Mouse (Mus musculus) lung, embryonic 14.5 days (tissue): ENCODE measurements around the gene Tnfsf18. TPM values are rescaled to one million over a fixed set of nuclear protein-coding genes. Genes with fewer than 3 reads are reported as not detected.
A peak's percentile ranks its signal among the peaks of the same experiment; 100 is the strongest.

Experiments used
- ATAC-seq: fragments of 200-750 bp; cut with Nextera tagmentation; 2 replicates; pipeline ENCODE4 v1.8.0; 2017; ENCODE audit warnings: mild to moderate bottlenecking, moderate TSS enrichment, moderate library complexity; ENCODE audit not compliant: insufficient read depth
- DNase-seq: peaks from one replicate; pipeline ENCODE4 v3.0.0-alpha.2; 2015
- H3K27ac ChIP-seq: fragments of 300-500 bp; sonication (generic); 2 replicates; pipeline ENCODE4 v1.5.1; 2014; ENCODE audit warnings: low read depth, mild to moderate bottlenecking, moderate library complexity
- H3K27me3 ChIP-seq: fragments of 300-500 bp; sonication (generic); 2 replicates; pipeline ENCODE4 v1.6.1; 2014; ENCODE audit warnings: low read length, control low read depth; ENCODE audit not compliant: insufficient read depth
- H3K36me3 ChIP-seq: fragments of 300-500 bp; sonication (generic); 2 replicates; pipeline ENCODE4 v1.6.1; 2014; ENCODE audit warnings: control low read depth; ENCODE audit not compliant: insufficient read depth
- H3K4me1 ChIP-seq: fragments of 300-500 bp; sonication (generic); 2 replicates; pipeline ENCODE4 v1.6.1; 2014; ENCODE audit warnings: antibody characterized with exemption, control low read depth; ENCODE audit not compliant: insufficient read depth
- H3K4me2 ChIP-seq: fragments of 300-500 bp; sonication (generic); 2 replicates; pipeline ENCODE4 v1.6.1; 2014; ENCODE audit warnings: mild to moderate bottlenecking
- H3K4me3 ChIP-seq: fragments of 300-500 bp; sonication (generic); 2 replicates; pipeline ENCODE4 v1.5.1; 2014; ENCODE audit warnings: low read depth, low read length
- H3K9ac ChIP-seq: fragments of 300-500 bp; sonication (generic); 2 replicates; pipeline ENCODE4 v1.6.1; 2014
- H3K9me3 ChIP-seq: fragments of 300-500 bp; sonication (generic); 2 replicates; pipeline ENCODE4 v1.6.1; 2016; ENCODE audit warnings: low read depth, low read length, control low read depth
- CTCF ChIP-seq: IDR thresholded peaks from 2 replicates; pipeline ENCODE4 v1.5.1; 2016; ENCODE audit warnings: antibody characterized with exemption, low read depth
- whole genome bisulfite sequencing: fragments of 180-500 bp; shearing (Covaris S2); extraction: QIAGEN DNeasy Blood & Tissue Kit; methylation state at CpG from one replicate; pipeline ENCODE4 v1.1.7; 2014; 5-methylcytosine and 5-hydroxymethylcytosine counted together
- polyA plus RNA-seq: library from polyadenylated mRNA; unstranded; fragments of >200 nt; fragmentation: Nextera tagmentation; extraction: Ambion mirVana; gene quantifications from 2 replicates; pipeline ENCODE4 v1.2.1, GENCODE M21; 2014

Tnfsf18 gene
- 0.12 TPM in 1 of 2 replicates, not detected in the other for polyA plus RNA-seq

DNA sequence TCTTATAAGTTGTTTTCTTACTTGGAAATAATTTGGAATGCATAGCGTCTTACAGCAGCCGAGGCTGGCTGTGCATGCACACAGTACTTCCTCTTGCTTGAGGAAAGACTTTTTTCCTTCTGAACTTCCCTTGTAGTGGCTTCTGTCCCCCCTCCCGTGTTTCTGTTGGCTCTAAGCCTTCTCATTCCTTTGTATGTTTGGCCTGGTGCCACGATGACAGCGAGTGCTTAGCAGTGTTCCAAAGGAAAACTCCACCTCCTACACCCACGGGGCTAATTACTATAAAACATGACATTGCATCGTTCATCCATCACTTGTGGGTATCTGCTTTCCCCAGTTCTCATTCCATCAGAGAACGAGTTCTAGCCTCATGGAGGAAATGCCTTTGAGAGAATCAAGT is at the start of gene Tnfsf18:
TSS of gene Tnfsf18 (plus strand) at position 313 of the 400 bp plus-strand sequence.
- peak; percentile 93 for DNase-seq
- no peaks in the 10 kb centered on the region for H3K9me3 ChIP-seq
- TF ChIP-seq CTCF, result no peak
- H3K4me3 ChIP-seq, result no peak within 1 kb of the TSS
- 0 out of 2 replicates have a peak within 1 kb of the TSS, but pooled peaks have one; percentile 1 for H3K4me2 ChIP-seq
- no peaks in the 10 kb centered on the region for H3K27me3 ChIP-seq
- 0 out of 2 replicates have a peak, but pooled peaks cover 6% of the 10 kb centered on the region for H3K4me1 ChIP-seq
- WGBS, result 16% methylated on average over 8 of the region's 8 CpGs
- no peaks in the 10 kb centered on the region for H3K36me3 ChIP-seq
- H3K27ac ChIP-seq, result peak within 1 kb of the TSS; percentile 42; the same call in 1 of the 2 replicates
- no peak within 1 kb of the TSS for H3K9ac ChIP-seq
- peak; percentile 89 for ATAC-seq

DNA sequence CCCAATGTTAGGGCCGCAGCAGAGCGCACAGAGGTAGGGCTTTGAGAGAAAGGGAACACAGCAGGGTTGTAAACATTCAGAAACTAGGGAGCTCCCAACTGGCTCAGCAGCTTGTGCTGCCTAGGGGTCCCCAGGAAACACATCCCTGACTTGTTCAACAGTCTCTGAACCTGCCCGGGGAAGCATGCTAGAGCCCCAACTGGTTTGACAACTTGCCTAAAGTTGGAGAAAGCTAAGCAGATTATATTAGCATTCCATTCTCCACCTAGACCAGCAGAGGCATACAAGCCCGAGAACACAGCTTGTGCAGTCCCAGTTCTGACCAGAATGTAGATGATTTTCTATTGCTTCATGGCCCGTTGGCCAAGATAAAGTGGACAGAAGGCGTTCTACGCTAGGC is 49.6 kb upstream of the Tnfsf18 start:
- no peaks in the 10 kb centered on the region for H3K36me3 ChIP-seq
- no peaks in the 10 kb centered on the region for H3K27me3 ChIP-seq
- no peak overlapping the region; the same call in 1 of the 2 replicates for H3K4me2 ChIP-seq
- H3K9ac ChIP-seq, result no peak overlapping the region
- ATAC-seq (peak; percentile 89), DNase-seq (peak; percentile 78)
- no peaks in the 10 kb centered on the region for H3K4me1 ChIP-seq
- H3K27ac ChIP-seq, result peak overlapping the region; percentile 76; the same call in 1 of the 2 replicates
- TF ChIP-seq CTCF, result peak; percentile 40
- H3K9me3 ChIP-seq, result no peaks in the 10 kb centered on the region
- 66% methylated on average over 7 of the region's 7 CpGs for WGBS
- no peak overlapping the region for H3K4me3 ChIP-seq

DNA sequence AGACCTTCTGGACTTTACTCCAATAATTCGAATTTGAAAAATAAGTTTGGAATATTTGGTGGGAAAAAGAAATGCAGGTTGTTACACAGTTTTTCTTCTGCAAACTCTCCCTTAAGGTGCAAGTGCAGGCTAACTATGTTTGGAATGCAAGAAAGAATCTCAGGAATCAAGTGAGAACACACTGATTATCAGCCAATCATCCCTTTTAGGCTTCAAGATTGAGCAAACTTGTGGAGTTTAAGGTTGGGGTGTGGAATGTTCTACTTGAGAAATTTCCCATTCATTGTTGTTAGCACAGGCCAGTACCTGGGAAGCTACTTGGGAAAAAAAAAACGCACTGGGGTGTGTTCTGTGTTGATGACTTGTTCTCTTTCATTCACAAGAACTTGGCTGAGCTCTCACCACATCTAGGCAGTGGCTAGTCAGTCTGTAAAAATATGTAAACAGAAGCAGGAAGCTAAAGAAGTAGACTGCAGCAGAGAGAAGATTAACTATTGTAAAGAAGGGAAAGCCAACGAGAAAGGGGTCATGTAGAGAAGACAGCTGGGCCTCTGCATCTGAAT is 42.7 kb upstream of the Tnfsf18 start:
- H3K4me3 ChIP-seq, result no peak overlapping the region
- H3K9me3 ChIP-seq, result no peaks in the 10 kb centered on the region
- no peak overlapping the region for H3K9ac ChIP-seq
- peak; percentile 90 for ATAC-seq
- H3K27ac ChIP-seq, result peak overlapping the region; percentile 54; the same call in 1 of the 2 replicates
- DNase-seq, result peak; percentile 54
- no peak overlapping the region for H3K4me2 ChIP-seq
- no peak for TF ChIP-seq CTCF
- H3K4me1 ChIP-seq, result no peaks in the 10 kb centered on the region
- WGBS, result 23% methylated on average over 3 of the region's 3 CpGs
- no peaks in the 10 kb centered on the region for H3K36me3 ChIP-seq
- H3K27me3 ChIP-seq, result no peaks in the 10 kb centered on the region

DNA sequence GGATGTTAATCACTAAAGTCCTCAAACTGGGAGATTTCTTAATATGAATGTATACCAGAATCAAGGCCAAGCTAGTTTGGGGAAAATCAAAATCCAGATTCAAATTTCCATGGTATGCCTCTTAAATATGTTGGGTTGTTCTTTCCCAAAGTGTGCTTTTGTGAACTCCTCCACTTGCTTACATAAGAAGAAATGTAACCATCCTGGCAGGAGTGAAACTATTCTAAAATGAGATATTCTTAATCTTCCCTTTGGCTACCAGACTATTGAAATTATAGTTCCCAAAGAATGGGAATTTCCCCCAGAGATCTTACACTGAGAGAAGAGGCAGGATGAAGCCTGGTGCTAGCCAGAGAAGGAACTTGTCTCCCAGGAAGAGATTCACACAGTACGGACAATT is 42.2 kb upstream of the Tnfsf18 start:
- H3K36me3 ChIP-seq, result no peaks in the 10 kb centered on the region
- H3K27ac ChIP-seq, result 0 out of 2 replicates have a peak overlapping the region, but pooled peaks have one; percentile 30
- no peak for TF ChIP-seq CTCF
- H3K9me3 ChIP-seq, result no peaks in the 10 kb centered on the region
- ATAC-seq, result no peak
- 81% methylated on average over 1 of the region's 1 CpGs for WGBS
- no peaks in the 10 kb centered on the region for H3K4me1 ChIP-seq
- H3K4me2 ChIP-seq, result no peak overlapping the region
- no peak overlapping the region for H3K9ac ChIP-seq
- no peak for DNase-seq
- no peak overlapping the region for H3K4me3 ChIP-seq
- no peaks in the 10 kb centered on the region for H3K27me3 ChIP-seq

DNA sequence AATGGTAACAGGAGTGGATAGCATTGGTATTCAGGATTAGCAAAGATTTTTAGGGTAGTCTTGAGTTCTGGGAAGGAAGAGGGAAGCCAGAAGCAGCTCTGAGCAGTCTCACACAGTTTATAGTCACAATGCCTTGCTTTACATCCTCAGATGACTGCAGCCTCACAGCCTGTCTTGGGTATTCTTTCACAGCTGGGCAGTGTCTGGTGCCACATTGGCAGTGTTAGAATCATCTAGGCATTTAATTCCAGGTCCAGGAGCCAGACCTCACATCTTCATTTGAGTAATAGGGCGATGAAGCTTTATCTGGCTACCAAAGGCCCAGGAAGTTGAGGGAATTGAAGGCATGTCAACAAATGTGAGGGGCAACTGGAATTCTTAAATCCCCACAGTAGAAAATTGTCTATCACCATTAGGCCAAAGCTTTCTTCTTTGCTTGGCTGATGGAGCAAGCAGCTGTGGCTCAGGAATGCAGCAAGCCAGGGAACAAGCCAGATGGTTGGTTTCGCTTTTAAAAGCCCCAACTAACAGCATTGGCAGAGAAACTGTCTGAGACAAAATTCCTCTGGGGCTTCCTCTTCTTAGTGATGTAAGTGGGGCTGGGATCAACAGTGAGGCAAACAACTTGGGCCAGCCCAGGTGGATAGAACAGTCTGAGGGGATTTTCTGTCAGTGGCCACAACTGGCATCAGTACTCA is 30.9 kb upstream of the Tnfsf18 start:
- 38% methylated on average over 2 of the region's 2 CpGs for WGBS
- H3K9me3 ChIP-seq, result no peaks in the 10 kb centered on the region
- H3K9ac ChIP-seq, result no peak overlapping the region
- ATAC-seq (peak; percentile 87), DNase-seq (peak; percentile 86)
- H3K4me3 ChIP-seq, result no peak overlapping the region
- no peaks in the 10 kb centered on the region for H3K36me3 ChIP-seq
- H3K27me3 ChIP-seq, result no peaks in the 10 kb centered on the region
- no peak for TF ChIP-seq CTCF
- H3K27ac ChIP-seq, result peak overlapping the region; percentile 67
- H3K4me1 ChIP-seq, result no peaks in the 10 kb centered on the region
- H3K4me2 ChIP-seq, result no peak overlapping the region

DNA sequence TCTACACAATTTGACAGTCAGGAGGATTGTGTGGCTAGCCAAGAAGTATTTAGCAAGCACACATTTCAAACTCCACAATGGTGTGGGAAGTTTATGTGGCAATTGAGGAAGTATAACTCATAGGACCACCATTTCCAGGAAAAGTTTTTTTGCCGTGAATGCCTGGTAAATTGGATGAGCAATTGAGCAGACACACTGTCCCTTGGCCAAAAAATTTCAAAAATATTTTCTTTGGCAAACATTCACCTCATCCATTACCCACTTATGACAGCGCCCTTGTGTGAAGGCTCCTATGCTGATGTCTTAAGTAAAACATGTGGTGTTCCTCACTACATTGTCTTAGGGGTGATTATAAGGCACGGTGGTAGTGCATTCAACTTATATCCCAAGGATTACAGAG is 17.2 kb upstream of the Tnfsf18 start:
- 43% methylated on average over 3 of the region's 3 CpGs for WGBS
- TF ChIP-seq CTCF, result no peak
- Histone ChIP-seq H3K27ac (no peak overlapping the region), H3K4me1 (no peaks in the 10 kb centered on the region), H3K9ac (no peak overlapping the region), H3K36me3 (no peaks in the 10 kb centered on the region), H3K27me3 (no peaks in the 10 kb centered on the region), H3K4me2 (no peak overlapping the region), H3K4me3 (no peak overlapping the region), H3K9me3 (no peaks in the 10 kb centered on the region)
- DNase-seq, result peak; percentile 59
- no peak for ATAC-seq

DNA sequence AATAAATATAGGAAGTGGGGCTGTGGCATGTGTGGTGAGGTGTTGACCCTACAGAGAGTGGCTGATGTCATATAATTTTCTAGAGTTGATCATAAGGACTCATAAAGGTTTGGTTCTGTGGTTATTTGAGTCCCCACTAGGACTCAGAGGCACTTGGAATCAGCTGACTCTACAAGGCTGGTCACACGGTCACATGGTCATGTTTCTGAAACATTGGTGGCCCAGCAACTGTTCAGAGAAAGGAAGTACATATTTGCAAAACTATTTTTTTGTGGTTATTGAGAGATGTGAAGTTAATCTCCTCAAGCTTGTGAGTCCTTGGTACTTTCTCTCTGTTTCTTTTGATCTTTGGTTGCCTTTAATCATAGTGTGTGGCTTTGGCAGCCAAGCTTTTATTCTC is 14.6 kb upstream of the Tnfsf18 start:
- Histone ChIP-seq H3K36me3 (no peaks in the 10 kb centered on the region), H3K4me1 (no peaks in the 10 kb centered on the region), H3K9ac (no peak overlapping the region), H3K9me3 (no peaks in the 10 kb centered on the region), H3K4me2 (no peak overlapping the region), H3K27ac (no peak overlapping the region), H3K4me3 (no peak overlapping the region), H3K27me3 (no peaks in the 10 kb centered on the region)
- no peak for TF ChIP-seq CTCF
- DNase-seq, result no peak
- 81% methylated on average over 1 of the region's 1 CpGs for WGBS
- no peak for ATAC-seq
